Mouse (Mus musculus) liver, postnatal 0 days (tissue): ENCODE results near the gene Nr4a1. TPM values are rescaled to one million over a fixed set of nuclear protein-coding genes. Genes with fewer than 3 reads are reported as not detected.

Experiments used
- ATAC-seq: fragments of 200-750 bp; cut with Nextera tagmentation; 2 replicates; pipeline ENCODE4 v1.8.0; 2017; ENCODE audit warnings: mild to moderate bottlenecking, moderate library complexity
- DNase-seq: peaks from one replicate; pipeline ENCODE4 v3.0.0-alpha.2; 2016
- H3K27ac ChIP-seq: fragments of 300-500 bp; sonication (generic); 2 replicates; pipeline ENCODE4 v1.5.1; 2014; ENCODE audit warnings: antibody characterized with exemption, moderate library complexity, mild to moderate bottlenecking, low read depth
- H3K27me3 ChIP-seq: fragments of 300-500 bp; sonication (generic); 2 replicates; pipeline ENCODE4 v1.6.1; 2014; ENCODE audit warnings: low read length, control low read depth, mixed read lengths; ENCODE audit not compliant: insufficient read depth
- H3K36me3 ChIP-seq: fragments of 300-500 bp; sonication (generic); replicated peaks from 2 replicates; pipeline ENCODE4 v1.6.1; 2014; ENCODE audit warnings: mild to moderate bottlenecking, control low read depth, low read length, moderate library complexity, mixed read lengths; ENCODE audit not compliant: insufficient read depth
- H3K4me1 ChIP-seq: fragments of 300-500 bp; sonication (generic); 2 replicates; pipeline ENCODE4 v1.6.1; 2014; ENCODE audit warnings: antibody characterized with exemption, mild to moderate bottlenecking, control low read depth; ENCODE audit not compliant: insufficient read depth
- H3K4me2 ChIP-seq: fragments of 300-500 bp; sonication (generic); 2 replicates; pipeline ENCODE4 v1.6.1; 2014; ENCODE audit warnings: low read depth, mild to moderate bottlenecking, low read length, moderate library complexity, mixed read lengths
- H3K4me3 ChIP-seq: fragments of 300-500 bp; sonication (generic); 2 replicates; pipeline ENCODE4 v1.5.1; 2014; ENCODE audit warnings: low read depth, low read length
- H3K9ac ChIP-seq: fragments of 300-500 bp; sonication (generic); replicated peaks from 2 replicates; pipeline ENCODE4 v1.6.1; 2014; ENCODE audit warnings: mild to moderate bottlenecking, moderate library complexity
- H3K9me3 ChIP-seq: fragments of 300-500 bp; sonication (generic); 2 replicates; pipeline ENCODE4 v1.6.1; 2016; ENCODE audit warnings: mild to moderate bottlenecking, control low read depth, low read length, mixed read lengths
- CTCF ChIP-seq: sonication (generic); IDR thresholded peaks from 2 replicates; pipeline ENCODE4 v1.5.1; 2016; ENCODE audit warnings: antibody characterized with exemption, low read depth
- EP300 ChIP-seq: IDR thresholded peaks from 2 replicates; pipeline ENCODE4 v1.6.1; 2016; ENCODE audit warnings: antibody characterized with exemption, low read depth, mild to moderate bottlenecking
- WGBS: fragments of 180-500 bp; shearing (Covaris S2); extraction: QIAGEN DNeasy Blood & Tissue Kit; methylation state at CpG from one replicate; pipeline ENCODE4 v1.1.7; 2014; ENCODE audit not compliant: insufficient replicate concordance; 5-methylcytosine and 5-hydroxymethylcytosine counted together
- polyA plus RNA-seq: library from polyadenylated mRNA; unstranded; fragments of >200 nt; fragmentation: Nextera tagmentation; extraction: Ambion mirVana; gene quantifications from 2 replicates; pipeline ENCODE4 v1.2.1, GENCODE M21; 2015

The Nr4a1 gene
- polyA plus RNA-seq, 1 experiment from 2014 or later, result 1.1 TPM

DNA sequence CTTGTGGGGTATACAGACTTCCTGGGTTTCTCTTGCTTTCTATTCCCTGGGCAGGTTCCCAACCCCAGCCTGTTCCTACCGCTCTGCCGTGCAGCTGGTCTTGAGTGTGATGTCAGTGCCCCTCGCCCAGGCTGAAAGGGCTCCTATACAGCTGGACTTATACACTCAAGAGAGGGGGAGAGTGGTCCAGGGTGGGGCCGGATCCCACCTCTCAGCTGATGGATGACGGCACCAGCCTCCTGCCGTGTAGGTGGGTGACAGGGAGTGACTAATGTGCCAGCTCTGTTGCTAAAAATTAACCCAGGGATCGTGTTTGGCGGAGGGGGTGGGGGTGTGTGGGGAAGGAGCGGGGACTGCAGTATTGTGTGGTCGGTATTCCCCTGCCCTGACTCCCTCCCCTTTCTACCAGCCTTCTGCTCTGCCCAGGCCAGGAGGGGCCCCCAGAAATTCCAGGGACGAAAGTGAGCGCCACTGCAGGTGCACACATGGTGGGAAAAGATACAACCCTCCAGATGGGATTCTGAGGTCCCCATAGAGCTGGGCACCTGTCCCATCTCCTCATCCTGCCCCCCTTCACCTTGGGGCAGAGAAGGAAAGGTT lies 18.2 kb upstream of the Nr4a1 start:
- H3K27me3 ChIP-seq, result peaks cover 9% of the 10 kb centered on the region; the same call in 1 of the 2 replicates
- WGBS, result 36% methylated on average over 12 of the region's 12 CpGs
- no peak for DNase-seq
- H3K9ac ChIP-seq, result no peak overlapping the region; the same call in 1 of the 2 replicates
- H3K36me3 ChIP-seq, result no peaks in the 10 kb centered on the region
- no peak overlapping the region for H3K4me3 ChIP-seq
- peak overlapping the region; percentile 22; the same call in 1 of the 2 replicates for H3K4me2 ChIP-seq
- no peaks in the 10 kb centered on the region for H3K9me3 ChIP-seq
- ATAC-seq, result no peak
- H3K27ac ChIP-seq, result no peak overlapping the region
- TF ChIP-seq EP300 (no peak), CTCF (no peak)
- peaks cover 8% of the 10 kb centered on the region for H3K4me1 ChIP-seq

DNA sequence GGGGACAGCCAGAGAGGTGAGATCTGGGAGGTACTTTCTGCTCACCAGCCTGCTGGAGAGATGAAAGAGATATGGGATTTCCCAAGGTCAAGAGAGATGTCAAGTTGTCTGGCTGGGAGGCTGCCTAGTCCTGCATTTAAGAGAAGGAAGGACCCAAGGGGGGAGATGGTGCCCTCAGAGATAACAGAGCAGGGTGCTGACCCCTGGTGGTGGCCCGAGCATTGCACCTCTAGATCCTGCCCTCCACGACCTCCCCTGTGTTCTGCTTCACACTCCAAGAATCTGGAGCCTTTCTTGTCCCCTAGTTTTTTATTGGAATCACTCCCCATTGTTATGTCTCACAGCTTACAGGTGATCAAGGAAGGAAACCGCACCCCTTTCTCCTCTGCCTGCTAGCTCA lies 17.2 kb upstream of the Nr4a1 start:
- TF ChIP-seq CTCF (peak; percentile 87), EP300 (no peak)
- Histone ChIP-seq H3K9ac (no peak overlapping the region), H3K4me1 (peaks cover 12% of the 10 kb centered on the region), H3K27ac (no peak overlapping the region), H3K36me3 (no peaks in the 10 kb centered on the region), H3K27me3 (peaks cover 9% of the 10 kb centered on the region; the same call in 1 of the 2 replicates), H3K4me3 (no peak overlapping the region), H3K4me2 (no peak overlapping the region), H3K9me3 (no peaks in the 10 kb centered on the region)
- 2% methylated on average over 3 of the region's 3 CpGs for WGBS
- DNase-seq (peak; percentile 75), ATAC-seq (0 out of 2 replicates have a peak, but pooled peaks have one; percentile 26)

DNA sequence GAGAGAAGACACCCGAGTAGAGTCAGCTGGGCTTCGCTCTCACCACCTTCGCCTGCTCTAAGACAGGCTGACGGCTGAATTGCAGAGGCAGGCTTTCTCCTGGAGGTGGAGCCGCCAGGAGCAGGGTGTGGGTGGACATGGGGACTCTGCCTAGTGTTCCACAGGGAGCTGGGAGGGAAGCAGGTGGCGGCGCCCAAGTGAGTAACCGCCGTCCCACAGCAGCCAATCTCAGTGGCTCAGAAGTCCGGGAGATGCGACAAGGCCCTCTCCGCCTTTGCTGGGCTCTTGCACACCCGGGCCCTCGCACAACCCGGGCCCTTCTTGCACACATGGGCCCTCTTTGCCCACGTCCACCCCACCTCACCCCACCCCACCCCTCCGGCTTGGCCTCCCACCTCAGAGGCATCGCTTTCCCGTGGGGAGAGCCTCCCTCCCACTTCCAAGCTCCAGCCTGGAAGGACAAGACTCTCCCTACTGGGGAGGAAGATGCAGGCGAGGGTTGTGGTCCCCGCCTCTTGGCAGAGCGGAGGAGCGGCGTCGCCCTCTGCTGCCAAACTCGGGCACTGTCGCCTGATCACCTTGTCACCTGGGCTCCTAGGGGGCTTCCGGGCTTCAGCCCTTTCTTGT lies 15.1 kb upstream of the Nr4a1 start:
- DNase-seq (peak; percentile 55), ATAC-seq (no peak)
- TF ChIP-seq EP300 (no peak), CTCF (peak; percentile 70)
- peaks cover 9% of the 10 kb centered on the region; the same call in 1 of the 2 replicates for H3K27me3 ChIP-seq
- H3K4me3 ChIP-seq, result no peak overlapping the region
- no peak overlapping the region for H3K27ac ChIP-seq
- peaks cover 12% of the 10 kb centered on the region for H3K4me1 ChIP-seq
- H3K9ac ChIP-seq, result no peak overlapping the region
- no peaks in the 10 kb centered on the region for H3K9me3 ChIP-seq
- no peaks in the 10 kb centered on the region for H3K36me3 ChIP-seq
- 11% methylated on average over 28 of the region's 28 CpGs for WGBS
- H3K4me2 ChIP-seq, result no peak overlapping the region

DNA sequence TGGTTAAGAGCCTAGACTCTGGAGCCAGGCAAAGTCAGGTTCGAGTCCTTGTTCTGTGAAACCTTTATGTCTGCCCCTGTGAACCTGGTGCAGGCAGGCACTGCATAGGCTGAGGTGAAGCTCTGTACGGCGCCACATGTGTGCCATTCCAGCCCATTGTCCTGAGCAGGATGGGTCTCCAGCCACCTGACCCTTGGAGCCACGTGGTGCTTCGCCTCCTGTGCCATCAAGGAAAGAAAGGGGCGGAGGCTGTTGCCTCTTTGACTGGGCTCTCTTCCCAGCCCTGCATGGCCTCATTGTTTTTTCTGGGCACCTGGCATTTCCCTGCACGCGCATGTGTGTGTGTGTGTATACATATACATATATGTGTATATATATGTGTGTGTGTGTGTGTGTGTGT lies 14.2 kb upstream of the Nr4a1 start:
- Histone ChIP-seq H3K4me3 (no peak overlapping the region), H3K27me3 (peaks cover 9% of the 10 kb centered on the region; the same call in 1 of the 2 replicates), H3K4me2 (no peak overlapping the region), H3K9me3 (no peaks in the 10 kb centered on the region), H3K4me1 (peaks cover 12% of the 10 kb centered on the region), H3K9ac (no peak overlapping the region), H3K27ac (no peak overlapping the region), H3K36me3 (no peaks in the 10 kb centered on the region)
- no peak for TF ChIP-seq EP300
- TF ChIP-seq CTCF, result no peak
- ATAC-seq, result no peak
- 65% methylated on average over 8 of the region's 8 CpGs for WGBS
- no peak for DNase-seq

DNA sequence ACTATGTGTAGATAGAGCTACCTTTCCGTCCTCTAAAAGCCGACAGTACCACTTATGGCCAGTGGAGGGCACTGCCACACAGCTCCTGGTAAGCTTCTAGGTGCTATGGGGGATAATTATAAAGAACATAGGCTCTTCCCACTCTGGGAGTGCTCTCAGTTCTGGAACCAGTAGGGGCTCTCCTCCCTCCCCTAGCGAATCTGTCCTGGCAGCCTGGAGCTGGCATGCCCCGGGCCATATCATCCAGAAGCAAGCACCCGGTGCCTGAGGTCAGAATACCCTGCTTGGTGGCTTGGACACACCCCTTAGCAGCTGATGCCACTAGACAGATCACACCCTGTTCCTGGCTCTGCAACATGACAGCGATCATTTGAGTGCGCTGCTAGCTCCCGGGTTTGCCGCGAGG lies 13.3 kb upstream of the Nr4a1 start:
- H3K27me3 ChIP-seq, result peaks cover 9% of the 10 kb centered on the region; the same call in 1 of the 2 replicates
- no peak overlapping the region for H3K4me3 ChIP-seq
- H3K9ac ChIP-seq, result 0 out of 2 replicates have a peak overlapping the region, but pooled peaks have one; percentile 30
- 5% methylated on average over 10 of the region's 10 CpGs for WGBS
- H3K4me2 ChIP-seq, result peak overlapping the region; percentile 62
- ATAC-seq (peak; percentile 68), DNase-seq (peak; percentile 83)
- no peaks in the 10 kb centered on the region for H3K36me3 ChIP-seq
- H3K9me3 ChIP-seq, result no peaks in the 10 kb centered on the region
- H3K4me1 ChIP-seq, result peaks cover 8% of the 10 kb centered on the region
- 0 out of 2 replicates have a peak overlapping the region, but pooled peaks have one; percentile 6 for H3K27ac ChIP-seq
- TF ChIP-seq EP300, result no peak; the same call in 1 of the 2 replicates
- TF ChIP-seq CTCF, result peak; percentile 93

DNA sequence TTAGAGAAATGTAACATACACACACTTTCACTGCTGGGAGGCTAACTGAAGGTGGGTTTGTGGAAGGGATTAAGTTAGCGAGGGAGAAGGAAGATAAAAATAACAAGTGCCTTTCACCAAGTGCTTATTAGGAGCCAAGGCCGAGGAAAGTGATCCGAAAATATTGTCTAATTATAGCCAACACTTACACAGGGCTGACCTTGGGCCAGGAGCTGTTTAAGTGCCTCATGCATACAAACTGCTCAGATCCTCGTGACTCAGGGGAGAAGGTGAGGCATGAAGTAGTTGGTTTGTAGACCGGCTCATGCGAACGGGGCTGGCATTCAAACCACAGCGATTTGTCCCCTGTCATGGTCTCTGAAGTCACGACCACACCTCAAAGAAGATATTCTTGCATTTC lies 12.8 kb upstream of the Nr4a1 start:
- Histone ChIP-seq H3K27ac (0 out of 2 replicates have a peak overlapping the region, but pooled peaks have one; percentile 6), H3K9ac (0 out of 2 replicates have a peak overlapping the region, but pooled peaks have one; percentile 30), H3K27me3 (peaks cover 9% of the 10 kb centered on the region; the same call in 1 of the 2 replicates), H3K4me3 (no peak overlapping the region), H3K36me3 (no peaks in the 10 kb centered on the region), H3K9me3 (no peaks in the 10 kb centered on the region), H3K4me2 (peak overlapping the region; percentile 62), H3K4me1 (peaks cover 4% of the 10 kb centered on the region)
- DNase-seq (no peak), ATAC-seq (no peak)
- 35% methylated on average over 9 of the region's 9 CpGs for WGBS
- TF ChIP-seq EP300 (no peak), CTCF (no peak)
